ENCODE assay signal across 24 mouse cellular contexts in genomic region chr15:96418161-96418560, GRCm38 (mm10). TPM values are rescaled to one million over a fixed set of nuclear protein-coding genes. Genes with fewer than 3 reads are reported as not detected.
A peak's percentile ranks its signal among the peaks of the same experiment; 100 is the strongest.
DNase-seq lines count a peak whose midpoint lies in the region; ATAC-seq lines count a peak whose summit lies in the region.
"Had no signal": no experiment of that assay in that cellular context is flagged by ENCODE, and none has a peak within 500 bp of the region (broad histone marks: within the 10 kb centered on the region; RNA-seq: fewer than 3 reads in every experiment).

No protein-coding gene starts in this region.

- peaks cover 97% of the 10 kb centered on the region for H3K36me3 ChIP-seq in heart, embryonic 10.5 days
- peaks cover 86% of the 10 kb centered on the region for H3K36me3 ChIP-seq in forebrain, embryonic 12.5 days (replicated peaks)

- H3K4me1 ChIP-seq in heart, embryonic 10.5 days = no peaks in the 10 kb centered on the region
- no peaks in the 10 kb centered on the region for H3K4me1 ChIP-seq in forebrain, embryonic 12.5 days
- H3K4me1 ChIP-seq: embryonic facial prominence, embryonic 12.5 days; embryonic facial prominence, embryonic 15.5 days; forebrain, embryonic 13.5 days; heart, embryonic 13.5 days had no signal

- 0 out of 2 replicates have a peak, but pooled peaks have one; percentile 30 for ATAC-seq in erythroid progenitor cell, adult 5-6 weeks (replicated peaks; ENCODE audit: low FRiP score, poor library complexity, severe bottlenecking)
- no peak for ATAC-seq in forebrain, embryonic 12.5 days (ENCODE audit: low FRiP score)
- ATAC-seq: CD4-positive, CD25-positive, alpha-beta regulatory T cell, adult 4 months; forebrain, embryonic 13.5 days; forebrain, embryonic 16.5 days; hindbrain, postnatal 0 days; inflammation-experienced regulatory T-cells, adult 6 months had no signal

- no peak overlapping the region for H3K27ac ChIP-seq in heart, embryonic 10.5 days
- H3K27ac ChIP-seq in forebrain, embryonic 12.5 days = no peak overlapping the region
- H3K27ac ChIP-seq: embryonic facial prominence, embryonic 12.5 days; embryonic facial prominence, embryonic 15.5 days; forebrain, embryonic 13.5 days; heart, embryonic 13.5 days; hindbrain, embryonic 14.5 days; hindbrain, postnatal 0 days had no signal

- H3K4me3 ChIP-seq in heart, embryonic 10.5 days = no peak overlapping the region
- H3K4me3 ChIP-seq in forebrain, embryonic 12.5 days (replicated peaks) = no peak overlapping the region
- H3K4me3 ChIP-seq: embryonic facial prominence, embryonic 12.5 days; embryonic facial prominence, embryonic 15.5 days; forebrain, embryonic 13.5 days; heart, embryonic 13.5 days had no signal

- intact Hi-C loops in heart, postnatal 10 days (cut with DNase I) = no loop called here

- WGBS in heart, embryonic 10.5 days = 93% methylated on average over 12 of the region's 12 CpGs
- WGBS in forebrain, embryonic 12.5 days = 96% methylated on average over 12 of the region's 12 CpGs

- H3K9me3 ChIP-seq in heart, embryonic 10.5 days = no peaks in the 10 kb centered on the region
- no peaks in the 10 kb centered on the region for H3K9me3 ChIP-seq in forebrain, embryonic 12.5 days
- H3K9me3 ChIP-seq: embryonic facial prominence, embryonic 12.5 days; embryonic facial prominence, embryonic 15.5 days; forebrain, embryonic 13.5 days; heart, embryonic 13.5 days had no signal

- no peaks in the 10 kb centered on the region for H3K27me3 ChIP-seq in heart, embryonic 10.5 days (ENCODE audit: insufficient read depth, poor library complexity, severe bottlenecking)
- no peaks in the 10 kb centered on the region for H3K27me3 ChIP-seq in forebrain, embryonic 12.5 days
- H3K27me3 ChIP-seq: embryonic facial prominence, embryonic 12.5 days; embryonic facial prominence, embryonic 15.5 days; forebrain, embryonic 13.5 days; heart, embryonic 13.5 days had no signal

- no peak overlapping the region for H3K4me2 ChIP-seq in forebrain, embryonic 12.5 days
- H3K4me2 ChIP-seq: embryonic facial prominence, embryonic 12.5 days; embryonic facial prominence, embryonic 15.5 days; forebrain, embryonic 13.5 days; heart, embryonic 13.5 days; hindbrain, embryonic 14.5 days had no signal

- H3K9ac ChIP-seq in forebrain, embryonic 12.5 days = no peak overlapping the region
- H3K9ac ChIP-seq: embryonic facial prominence, embryonic 12.5 days; embryonic facial prominence, embryonic 15.5 days; forebrain, embryonic 13.5 days; heart, embryonic 13.5 days; hindbrain, embryonic 14.5 days had no signal

- DNase-seq in heart, adult 18-20 months = peak; percentile 39 to 42
- DNase-seq in heart, embryonic 10.5 days (ENCODE audit: low spot score) = no peak
- DNase-seq in heart, postnatal 10 days = peak; percentile 27 to 31
- no peak for DNase-seq in heart, postnatal 4 days
- DNase-seq: adrenal gland, adult 2 months; adrenal gland, postnatal 14 days; cerebellum, adult 11 months; cerebellum, adult 2 months; cerebellum, adult 9-11 months; cerebellum, postnatal 25 days; gastrocnemius, postnatal 14 days; kidney, adult 11 months; kidney, adult 8-10 months had no signal

RNA-seq across cellular contexts. Expression of gene Scaf11, which starts 42.5 kb away (rescaled TPM):
- total RNA-seq in heart, adult 18-20 months (2021) = 10 to 100 TPM; 43.9 to 49.4 TPM
- 77.2 and 93.0 TPM in 2 replicates for polyA plus RNA-seq in heart, embryonic 10.5 days (2016; fragmentation: Nextera tagmentation; extraction: Ambion mirVana)
- total RNA-seq in heart, postnatal 10 days (2021) = 10 to 100 TPM; 59.1 to 59.6 TPM
- total RNA-seq in heart, postnatal 4 days (2021) = 10 to 100 TPM; 69.4 to 71.1 TPM
- 91.4 and 99.5 TPM in 2 replicates for total RNA-seq in erythroid progenitor cell, adult 5-6 weeks (2015; ENCODE audit: low replicate concordance)
- 122 and 172 TPM in 2 replicates for total RNA-seq in erythroid progenitor cell, adult 5-6 weeks (2017; ENCODE audit: low replicate concordance)
- 95.8 and 98.0 TPM in 2 replicates for polyA plus RNA-seq in forebrain, embryonic 12.5 days (2016; fragmentation: Nextera tagmentation; extraction: Ambion mirVana)

Comparison
In these comparisons a context has a peak if more than half of its experiments do, and no peak if none do; other contexts are left out.
1. DNase-seq: peak in heart, adult 18-20 months (2 of 2) and heart, postnatal 10 days (2 of 2); none in heart, embryonic 10.5 days (single experiment) and heart, postnatal 4 days (single experiment).